Mouse (Mus musculus) limb, embryonic 13.5 days (tissue): ENCODE results near the gene Fam131a. TPM values are rescaled to one million over a fixed set of nuclear protein-coding genes. Genes with fewer than 3 reads are reported as not detected.

Experiments used
- ATAC-seq: fragments of 200-750 bp; cut with Nextera tagmentation; 2 replicates; pipeline ENCODE4 v1.8.0; 2017; ENCODE audit warnings: low read depth, moderate number of reproducible peaks, moderate TSS enrichment; ENCODE audit not compliant: low FRiP score
- H3K27ac ChIP-seq: fragments of 300-500 bp; sonication (generic); 2 replicates; pipeline ENCODE4 v1.5.1; 2015; ENCODE audit warnings: inconsistent platforms, mild to moderate bottlenecking, moderate library complexity
- H3K27me3 ChIP-seq: fragments of 300-500 bp; sonication (generic); 2 replicates; pipeline ENCODE4 v1.6.1; 2015; ENCODE audit warnings: mild to moderate bottlenecking, inconsistent platforms
- H3K36me3 ChIP-seq: fragments of 300-500 bp; sonication (generic); 2 replicates; pipeline ENCODE4 v1.6.1; 2015; ENCODE audit warnings: inconsistent platforms, mild to moderate bottlenecking, moderate library complexity
- H3K4me1 ChIP-seq: fragments of 300-500 bp; sonication (generic); 2 replicates; pipeline ENCODE4 v1.6.1; 2015; ENCODE audit warnings: inconsistent platforms
- H3K4me2 ChIP-seq: fragments of 300-500 bp; sonication (generic); replicated peaks from 2 replicates; pipeline ENCODE4 v1.6.1; 2015; ENCODE audit warnings: inconsistent platforms, mild to moderate bottlenecking, moderate library complexity
- H3K4me3 ChIP-seq: fragments of 300-500 bp; sonication (generic); 2 replicates; pipeline ENCODE4 v1.5.1; 2015; ENCODE audit warnings: moderate library complexity, mild to moderate bottlenecking, inconsistent platforms
- H3K9ac ChIP-seq: fragments of 300-500 bp; sonication (generic); 2 replicates; pipeline ENCODE4 v1.6.1; 2015; ENCODE audit warnings: mild to moderate bottlenecking, inconsistent platforms
- H3K9me3 ChIP-seq: fragments of 300-500 bp; sonication (generic); 2 replicates; pipeline ENCODE4 v1.6.1; 2016; ENCODE audit warnings: inconsistent platforms
- WGBS: fragments of 180-500 bp; shearing (Covaris S2); methylation state at CpG from one replicate; pipeline ENCODE4 v1.1.7; 2015; 5-methylcytosine and 5-hydroxymethylcytosine counted together
- polyA plus RNA-seq: library from polyadenylated mRNA; unstranded; fragments of >200 nt; fragmentation: Nextera tagmentation; extraction: Ambion mirVana; gene quantifications from 2 replicates; pipeline ENCODE4 v1.2.1, GENCODE M21; 2015

Fam131a gene
- polyA plus RNA-seq, 1 experiment from 2014 or later: 10.4 TPM

GRCm38 (mm10) chr16:20700036-20700435, 7.0 kb downstream of the Fam131a start:
- H3K4me1 ChIP-seq: peaks cover 39% of the 10 kb centered on the region
- 21% methylated on average over 5 of the region's 5 CpGs for WGBS
- ATAC-seq: no peak

GRCm38 (mm10) chr16:20701316-20701715, 8.3 kb downstream of the Fam131a start:
- peak overlapping the region; percentile 69; the same call in 1 of the 2 replicates for H3K27ac ChIP-seq
- ATAC-seq: peak; percentile 17; the same call in 1 of the 2 replicates
- H3K4me1 ChIP-seq: peaks cover 27% of the 10 kb centered on the region
- H3K4me2 ChIP-seq: peak overlapping the region; percentile 41
- 40% methylated on average over 7 of the region's 7 CpGs for WGBS
- H3K4me3 ChIP-seq: no peak overlapping the region
- peak overlapping the region; percentile 54 for H3K9ac ChIP-seq
- no peaks in the 10 kb centered on the region for H3K27me3 ChIP-seq
- peaks cover 42% of the 10 kb centered on the region for H3K36me3 ChIP-seq
- H3K9me3 ChIP-seq: no peaks in the 10 kb centered on the region

More at GRCm38 (mm10) chr16:20700036-20700435, 7.0 kb downstream of the Fam131a start:
- Histone ChIP-seq H3K27me3 (no peaks in the 10 kb centered on the region), H3K4me2 (no peak overlapping the region), H3K9ac (peak overlapping the region; percentile 19; the same call in 1 of the 2 replicates), H3K4me3 (no peak overlapping the region), H3K27ac (peak overlapping the region; percentile 48; the same call in 1 of the 2 replicates), H3K36me3 (peaks cover 30% of the 10 kb centered on the region), H3K9me3 (no peaks in the 10 kb centered on the region)

GRCm38 (mm10) chr16:20701729-20702521, 8.9 kb downstream of the Fam131a start:
- ATAC-seq: peak; percentile 35; the same call in 1 of the 2 replicates
- Histone ChIP-seq H3K9ac (peak overlapping the region; percentile 54), H3K36me3 (peaks cover 49% of the 10 kb centered on the region), H3K27me3 (no peaks in the 10 kb centered on the region), H3K4me2 (peak overlapping the region; percentile 41), H3K27ac (peak overlapping the region; percentile 69), H3K4me1 (peaks cover 22% of the 10 kb centered on the region), H3K9me3 (no peaks in the 10 kb centered on the region), H3K4me3 (peak overlapping the region; percentile 10; the same call in 1 of the 2 replicates)
- 14% methylated on average over 12 of the region's 12 CpGs for WGBS

GRCm38 (mm10) chr16:20702522-20702893, 9.5 kb downstream of the Fam131a start:
- H3K4me1 ChIP-seq: peaks cover 22% of the 10 kb centered on the region
- H3K27me3 ChIP-seq: no peaks in the 10 kb centered on the region
- peak overlapping the region; percentile 41 for H3K4me2 ChIP-seq
- H3K36me3 ChIP-seq: peaks cover 54% of the 10 kb centered on the region
- H3K4me3 ChIP-seq: no peak overlapping the region
- no peaks in the 10 kb centered on the region for H3K9me3 ChIP-seq
- peak overlapping the region; percentile 69; the same call in 1 of the 2 replicates for H3K27ac ChIP-seq
- ATAC-seq: peak; percentile 68; the same call in 1 of the 2 replicates
- 10% methylated on average over 8 of the region's 8 CpGs for WGBS
- 0 out of 2 replicates have a peak overlapping the region, but pooled peaks have one; percentile 48 for H3K9ac ChIP-seq

- ATAC-seq: no peak
- Histone ChIP-seq H3K27ac (no peak overlapping the region), H3K9ac (no peak overlapping the region; the same call in 1 of the 2 replicates), H3K4me2 (no peak overlapping the region), H3K4me1 (peaks cover 22% of the 10 kb centered on the region), H3K9me3 (no peaks in the 10 kb centered on the region), H3K27me3 (no peaks in the 10 kb centered on the region), H3K36me3 (peaks cover 60% of the 10 kb centered on the region), H3K4me3 (no peak overlapping the region)
- 94% methylated on average over 10 of the region's 10 CpGs for WGBS
Measured at GRCm38 (mm10) chr16:20703071-20703470, 10.0 kb downstream of the Fam131a start.

DNA sequence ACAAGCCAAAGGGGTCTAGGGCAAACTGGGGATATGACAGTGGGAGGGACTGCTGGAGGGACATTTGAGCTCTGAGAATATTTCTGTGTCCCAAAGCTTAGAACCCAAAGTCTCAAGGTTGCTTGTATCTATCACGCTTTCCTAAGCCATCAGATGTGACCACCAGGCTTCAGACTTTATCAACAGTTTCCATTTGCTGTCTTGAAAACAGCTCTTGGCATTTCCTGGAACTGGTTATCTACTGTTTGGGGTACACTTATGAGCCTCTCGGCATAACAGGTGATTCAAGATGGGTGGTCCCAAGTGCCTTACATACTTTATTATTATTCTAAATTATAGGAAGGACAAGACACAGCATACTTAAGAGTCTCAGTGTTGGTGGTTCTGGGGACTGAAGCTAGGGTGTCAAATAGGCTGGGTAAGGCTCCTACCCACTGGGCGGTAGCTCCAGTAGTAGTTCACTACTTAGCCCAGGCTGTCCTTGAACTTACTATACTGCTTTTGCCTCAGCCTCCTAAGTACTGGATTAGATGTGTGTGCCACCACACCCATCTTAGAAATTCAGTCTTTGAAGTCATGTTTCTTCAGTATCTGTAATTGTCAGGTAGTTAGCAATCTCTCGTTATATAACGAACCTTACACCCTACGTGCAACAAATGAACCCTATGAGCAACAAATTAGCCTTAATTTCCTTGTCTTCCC, 10.8 kb downstream of the Fam131a start:
- H3K27me3 ChIP-seq: no peaks in the 10 kb centered on the region
- H3K27ac ChIP-seq: no peak overlapping the region
- peaks cover 68% of the 10 kb centered on the region for H3K36me3 ChIP-seq
- no peaks in the 10 kb centered on the region for H3K9me3 ChIP-seq
- H3K9ac ChIP-seq: no peak overlapping the region
- H3K4me1 ChIP-seq: peaks cover 22% of the 10 kb centered on the region
- H3K4me3 ChIP-seq: no peak overlapping the region
- H3K4me2 ChIP-seq: no peak overlapping the region
- ATAC-seq: no peak
- WGBS: 83% methylated on average over 6 of the region's 6 CpGs

DNA sequence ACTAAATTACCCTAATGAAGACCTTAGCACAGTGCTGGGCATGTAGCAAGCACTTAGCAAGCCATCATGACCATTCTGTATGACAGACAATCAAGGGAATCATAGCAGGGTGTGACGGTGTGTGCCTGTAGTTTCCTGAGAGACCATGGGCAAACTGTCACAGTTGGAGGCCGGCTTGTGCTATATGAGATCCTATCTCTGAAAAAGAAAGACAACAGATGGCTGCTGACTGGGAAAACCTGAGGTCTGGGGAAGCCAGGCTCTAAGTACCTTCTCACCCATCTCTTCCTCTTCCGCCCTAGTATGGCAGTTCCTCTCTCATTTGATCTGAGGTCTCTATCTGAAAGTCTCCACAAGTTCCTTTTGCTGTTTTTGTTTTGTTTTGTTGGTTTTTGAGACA, 12.7 kb downstream of the Fam131a start:
- Histone ChIP-seq H3K4me2 (no peak overlapping the region), H3K4me3 (no peak overlapping the region), H3K36me3 (peaks cover 81% of the 10 kb centered on the region), H3K27me3 (no peaks in the 10 kb centered on the region), H3K9me3 (no peaks in the 10 kb centered on the region), H3K9ac (no peak overlapping the region), H3K27ac (no peak overlapping the region), H3K4me1 (peaks cover 17% of the 10 kb centered on the region)
- ATAC-seq: no peak
- 80% methylated on average over 3 of the region's 3 CpGs for WGBS

GRCm38 (mm10) chr16:20706407-20707055, 13.5 kb downstream of the Fam131a start:
- Histone ChIP-seq H3K9ac (no peak overlapping the region), H3K27me3 (no peaks in the 10 kb centered on the region), H3K4me1 (peaks cover 12% of the 10 kb centered on the region), H3K4me2 (no peak overlapping the region), H3K9me3 (no peaks in the 10 kb centered on the region), H3K36me3 (peaks cover 89% of the 10 kb centered on the region), H3K4me3 (no peak overlapping the region), H3K27ac (no peak overlapping the region)
- ATAC-seq: no peak
- WGBS: 89% methylated on average over 2 of the region's 2 CpGs

GRCm38 (mm10) chr16:20708220-20708938, 15.3 kb downstream of the Fam131a start:
- 91% methylated on average over 21 of the region's 21 CpGs for WGBS
- ATAC-seq: no peak
- no peak overlapping the region for H3K27ac ChIP-seq

GRCm38 (mm10) chr16:20708939-20709734, 16.1 kb downstream of the Fam131a start:
- H3K27me3 ChIP-seq: no peaks in the 10 kb centered on the region
- H3K36me3 ChIP-seq: peaks cover 94% of the 10 kb centered on the region
- no peak overlapping the region for H3K9ac ChIP-seq
- WGBS: 73% methylated on average over 19 of the region's 19 CpGs
- H3K4me3 ChIP-seq: no peak overlapping the region
- H3K27ac ChIP-seq: no peak overlapping the region
- peaks cover 7% of the 10 kb centered on the region; the same call in 1 of the 2 replicates for H3K4me1 ChIP-seq
- H3K4me2 ChIP-seq: no peak overlapping the region
- ATAC-seq: peak; percentile 66; the same call in 1 of the 2 replicates
- no peaks in the 10 kb centered on the region for H3K9me3 ChIP-seq

More at GRCm38 (mm10) chr16:20708220-20708938, 15.3 kb downstream of the Fam131a start:
- no peaks in the 10 kb centered on the region for H3K27me3 ChIP-seq
- H3K9me3 ChIP-seq: no peaks in the 10 kb centered on the region
- H3K36me3 ChIP-seq: peaks cover 100% of the 10 kb centered on the region
- no peaks in the 10 kb centered on the region for H3K4me1 ChIP-seq
- H3K4me2 ChIP-seq: no peak overlapping the region
- no peak overlapping the region for H3K4me3 ChIP-seq
- no peak overlapping the region for H3K9ac ChIP-seq

- Histone ChIP-seq H3K4me3 (no peak overlapping the region), H3K4me1 (peaks cover 20% of the 10 kb centered on the region), H3K9ac (no peak overlapping the region), H3K36me3 (peaks cover 82% of the 10 kb centered on the region), H3K27ac (no peak overlapping the region), H3K27me3 (no peaks in the 10 kb centered on the region), H3K4me2 (no peak overlapping the region), H3K9me3 (no peaks in the 10 kb centered on the region)
- no peak for ATAC-seq
- 93% methylated on average over 11 of the region's 11 CpGs for WGBS
Measured at GRCm38 (mm10) chr16:20710370-20710769, 17.3 kb downstream of the Fam131a start.
